Mouse (Mus musculus) urinary bladder, postnatal 14 days (tissue): ENCODE data around the gene Rabgap1.
A peak's percentile ranks its signal among the peaks of the same experiment; 100 is the strongest.

Experiments
- DNase-seq: peaks from one replicate; pipeline ENCODE4 v3.0.0; 2021; ENCODE audit warnings: low spot score

Gene Rabgap1

DNA sequence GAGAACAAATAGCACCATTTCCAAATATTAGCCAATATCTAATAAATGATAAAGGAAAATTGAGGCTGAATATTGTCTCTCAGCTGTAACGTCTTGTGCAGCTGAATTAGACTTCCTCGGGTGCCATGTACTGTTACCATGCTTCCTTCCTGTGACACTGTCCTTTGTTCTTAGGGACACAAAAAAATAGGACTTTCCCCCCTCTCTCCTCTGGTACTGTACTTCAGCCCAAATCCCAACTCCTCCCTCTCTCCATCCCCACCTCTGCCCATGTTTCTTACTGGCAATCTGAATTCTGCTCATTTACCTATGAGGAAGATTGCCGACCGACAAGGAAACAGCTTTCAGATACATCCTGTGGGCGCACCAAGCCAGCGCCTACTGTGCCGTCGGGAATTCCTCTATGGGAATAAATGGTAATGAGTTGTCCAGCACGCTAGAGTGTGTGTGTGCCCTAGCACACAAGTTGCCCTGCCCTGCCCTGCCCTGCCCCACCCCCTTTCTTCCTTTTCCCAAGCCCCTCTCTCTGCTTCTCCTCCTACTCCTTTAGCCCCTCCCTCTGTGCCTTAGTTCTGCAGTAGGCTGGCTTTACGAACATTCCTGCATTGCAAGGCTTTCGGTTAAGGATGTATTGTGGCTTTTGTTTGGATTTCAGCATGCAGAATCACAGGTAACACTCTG, 73.1 kb downstream of the Rabgap1 start, which contains the start of gene Gpr21:
Gene Gpr21 (plus strand): TSS at position 303 of the 681 bp plus-strand sequence.
- DNase-seq, result no peak

DNA sequence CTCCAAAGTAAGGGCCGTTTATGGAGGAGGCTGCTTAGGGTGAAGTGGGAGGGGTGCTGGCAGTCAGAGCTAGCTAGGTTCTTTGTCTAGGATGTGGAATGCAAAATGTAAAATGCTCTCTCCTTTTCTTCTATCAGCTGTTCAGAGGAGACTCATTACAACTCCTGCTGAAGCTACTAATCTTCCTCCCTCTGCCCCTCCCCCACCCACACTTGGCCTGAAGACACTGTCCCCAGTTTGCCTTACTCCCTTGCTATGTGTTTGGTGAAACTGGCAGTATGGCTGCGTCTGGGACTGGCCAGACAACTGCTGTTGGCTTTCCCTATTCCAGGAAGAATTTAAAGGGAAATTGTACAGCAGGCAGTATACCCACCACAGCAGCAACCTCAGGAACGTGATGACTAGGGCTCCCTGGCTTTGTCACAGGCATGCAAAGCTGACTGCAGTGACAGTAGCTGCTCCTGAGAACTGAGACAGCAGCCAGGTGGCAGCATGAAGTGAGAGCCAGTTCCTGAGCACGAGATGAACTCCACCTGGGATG, 73.9 kb downstream of the Rabgap1 start:
- no peak for DNase-seq

DNA sequence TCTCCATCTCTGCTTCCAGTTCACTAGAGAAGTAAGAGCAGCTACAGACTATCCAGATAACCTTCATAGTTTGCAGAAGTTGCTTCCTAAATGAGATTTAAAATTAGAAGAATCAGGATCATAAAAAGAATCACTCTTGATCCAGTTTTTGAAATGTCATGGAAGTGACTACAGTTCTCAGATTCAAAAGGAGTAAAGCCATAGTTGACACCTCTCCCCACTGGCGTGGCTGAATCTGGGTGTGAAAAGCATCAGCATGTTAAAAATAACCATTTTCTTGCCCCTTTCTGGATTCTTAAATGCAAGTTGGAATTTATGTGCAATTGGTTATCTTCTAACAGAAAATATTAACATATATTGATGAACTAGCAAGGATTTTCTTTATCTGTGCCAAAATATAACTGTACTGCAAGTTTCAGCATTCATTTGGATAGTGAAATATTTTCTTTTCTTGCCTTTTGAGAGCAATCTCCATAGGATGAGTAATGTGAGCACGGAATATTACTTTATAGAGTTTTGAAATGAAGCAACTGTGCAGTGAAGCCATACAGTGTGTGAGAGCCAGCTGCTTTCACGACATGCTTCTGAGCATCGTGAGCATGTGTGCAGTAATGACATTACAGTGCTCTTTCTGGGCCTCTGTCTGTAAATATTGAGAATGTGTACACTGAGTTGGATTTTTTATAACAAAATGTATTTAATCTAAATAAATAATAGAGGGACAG, 75.6 kb downstream of the Rabgap1 start:
- no peak for DNase-seq

DNA sequence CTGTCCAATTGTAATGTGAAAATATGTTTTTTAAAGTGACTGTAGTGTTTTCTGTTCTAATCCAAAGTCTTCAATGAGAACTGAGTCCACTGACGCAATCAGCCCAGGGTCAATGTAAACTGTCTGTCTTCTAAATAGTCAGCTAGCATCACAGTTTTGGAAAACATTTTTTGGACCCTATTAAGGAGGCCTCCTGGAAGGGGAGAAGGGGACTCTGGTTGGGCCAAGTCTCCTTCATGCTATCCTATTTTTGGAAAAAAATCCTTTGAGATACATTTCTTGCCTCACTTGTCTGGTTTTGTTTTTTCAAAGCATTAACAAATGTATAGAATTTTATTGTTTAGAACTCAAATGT, 76.2 kb downstream of the Rabgap1 start:
- DNase-seq, result no peak

DNA sequence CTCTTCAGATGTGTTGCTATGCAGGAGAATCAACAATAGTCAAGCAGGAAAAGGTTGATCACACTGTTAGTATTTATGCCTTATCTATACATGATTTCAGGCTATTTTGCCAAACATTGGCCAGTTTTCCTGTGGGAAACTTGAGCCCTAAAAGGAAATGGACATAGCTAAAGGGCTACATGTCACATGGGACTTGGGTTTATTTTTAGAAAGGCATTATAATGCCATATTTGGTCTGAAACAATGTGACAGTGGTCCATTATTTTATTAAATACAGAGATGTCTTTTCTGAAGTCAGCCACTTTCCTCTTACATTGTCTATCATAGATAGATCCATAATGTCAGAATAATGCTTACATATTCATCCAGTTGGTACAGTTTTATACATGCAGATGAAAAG, 84.5 kb downstream of the Rabgap1 start:
- no peak for DNase-seq

DNA sequence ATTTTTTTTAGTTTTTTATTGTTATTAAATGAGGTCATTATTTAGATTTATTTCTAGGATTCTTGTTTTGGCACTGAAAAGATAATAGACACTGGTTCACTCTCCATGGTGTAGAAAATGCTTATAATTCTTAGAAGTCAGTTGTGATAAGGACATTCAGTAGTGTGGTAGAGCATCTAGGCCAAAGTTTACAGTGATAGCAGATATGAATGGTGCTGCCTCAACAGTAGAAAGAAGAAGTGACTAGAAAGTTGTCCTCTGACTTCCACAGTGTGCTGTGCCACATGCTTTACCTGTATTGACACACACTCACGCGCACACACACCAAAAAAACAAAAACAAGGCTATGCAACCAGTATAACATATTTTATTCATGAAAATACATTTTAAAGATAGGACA, 86.3 kb downstream of the Rabgap1 start:
- DNase-seq, result no peak

DNA sequence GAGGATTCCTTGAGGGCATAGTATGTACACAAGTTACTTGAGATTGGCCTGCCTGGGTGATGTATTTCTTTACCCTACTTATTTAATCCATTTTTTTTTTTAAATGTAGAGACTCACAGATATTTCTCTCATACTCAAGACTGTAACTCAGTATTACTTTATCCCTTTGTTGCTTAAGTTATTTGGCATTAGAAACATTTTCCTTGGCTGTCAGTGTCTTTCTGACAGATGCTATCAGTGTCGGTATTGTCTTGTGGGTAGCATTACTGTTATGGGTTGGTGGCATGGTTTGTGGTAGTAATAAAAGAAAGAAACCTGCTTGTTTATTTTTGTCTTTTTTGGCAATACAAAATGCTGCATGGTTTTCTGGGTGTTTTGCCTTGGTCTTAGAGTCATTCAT, 87.7 kb downstream of the Rabgap1 start:
- no peak for DNase-seq

DNA sequence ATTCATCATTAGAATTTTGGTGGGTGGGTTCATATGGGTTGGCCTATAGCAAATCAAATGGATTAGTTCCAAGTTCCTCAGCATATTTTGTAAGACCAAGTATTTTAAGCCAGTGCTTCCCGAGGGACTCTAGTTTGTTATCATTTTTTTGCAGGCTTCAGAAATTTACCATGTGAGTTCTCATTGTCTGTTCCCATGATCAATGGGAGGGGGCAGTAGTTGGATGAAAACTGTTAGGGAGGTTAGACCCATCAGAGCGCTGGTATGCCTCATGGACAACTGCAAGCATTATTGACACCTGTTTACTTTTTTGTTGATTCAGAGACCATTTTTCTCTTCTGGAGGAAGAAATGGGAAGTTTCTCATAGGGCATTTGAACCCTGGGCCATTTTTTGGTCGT, 88.6 kb downstream of the Rabgap1 start:
- DNase-seq, result no peak

DNA sequence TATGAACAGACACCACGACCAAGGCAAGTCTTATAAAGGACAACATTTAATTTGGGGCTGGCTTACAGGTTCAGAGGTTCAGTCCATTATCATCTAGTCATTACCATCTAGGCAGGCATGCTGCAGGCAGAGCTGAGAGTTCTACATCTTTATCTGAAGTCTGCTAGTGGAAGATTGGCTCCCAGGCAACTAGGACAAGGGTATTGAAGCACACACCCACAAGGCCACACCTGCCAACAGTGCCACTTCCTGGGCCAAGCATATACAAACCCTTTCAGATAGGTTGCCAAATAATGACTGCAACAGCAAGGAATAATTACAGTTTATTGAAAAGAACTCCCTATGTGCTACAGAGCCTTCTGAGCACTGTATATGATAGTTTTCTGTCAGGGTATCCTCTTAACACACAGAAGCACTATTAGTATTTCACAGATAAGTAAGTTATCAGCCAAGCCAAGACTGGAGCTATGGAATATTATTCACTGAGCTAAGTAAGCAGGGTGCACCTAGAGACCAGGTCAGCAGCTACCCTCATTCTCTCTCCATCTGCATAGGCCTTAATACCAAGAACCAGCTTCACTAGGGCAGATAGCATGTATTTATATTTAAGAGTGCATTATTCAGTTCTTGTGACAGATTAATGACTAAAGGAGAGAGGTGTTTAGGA, 106.4 kb downstream of the Rabgap1 start:
- no peak for DNase-seq

DNA sequence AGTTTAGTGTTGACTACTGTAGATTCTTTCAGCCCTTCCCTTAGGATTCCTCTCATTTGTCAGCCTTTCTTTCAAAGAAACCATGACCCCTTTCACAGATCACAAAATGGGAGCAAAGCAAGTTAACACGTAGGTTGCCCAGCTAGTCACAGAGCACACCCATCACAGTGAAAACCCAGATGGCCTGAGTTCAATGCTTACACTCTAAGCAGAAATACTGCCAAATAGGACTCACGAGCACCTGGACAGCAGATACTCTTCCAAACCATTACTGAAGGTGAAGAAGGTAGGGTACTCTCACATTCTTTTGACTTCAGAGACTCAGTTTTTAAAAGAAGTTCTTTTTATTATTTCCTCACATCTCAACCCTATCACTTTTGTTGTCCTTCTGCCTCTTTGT, 113.3 kb downstream of the Rabgap1 start:
- DNase-seq, result no peak

DNA sequence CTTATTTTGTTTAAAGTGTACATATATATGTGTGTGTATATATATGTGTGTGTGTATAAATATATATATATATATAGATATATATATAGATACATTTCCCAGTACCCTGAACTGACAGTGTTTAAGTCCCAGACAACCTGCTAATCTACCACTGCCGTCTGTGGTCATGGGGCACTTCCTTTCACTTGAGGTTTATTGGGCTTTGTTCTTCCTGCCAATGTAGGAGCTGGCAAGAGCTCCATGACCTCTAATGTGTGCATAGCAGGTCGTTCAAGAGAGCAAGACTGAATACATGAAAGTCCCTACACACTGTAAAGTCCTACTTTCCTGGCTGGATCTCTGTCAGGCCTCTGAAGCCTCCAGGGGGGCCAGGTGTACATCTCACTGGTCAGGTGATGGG, 122.5 kb downstream of the Rabgap1 start:
- DNase-seq, result no peak

DNA sequence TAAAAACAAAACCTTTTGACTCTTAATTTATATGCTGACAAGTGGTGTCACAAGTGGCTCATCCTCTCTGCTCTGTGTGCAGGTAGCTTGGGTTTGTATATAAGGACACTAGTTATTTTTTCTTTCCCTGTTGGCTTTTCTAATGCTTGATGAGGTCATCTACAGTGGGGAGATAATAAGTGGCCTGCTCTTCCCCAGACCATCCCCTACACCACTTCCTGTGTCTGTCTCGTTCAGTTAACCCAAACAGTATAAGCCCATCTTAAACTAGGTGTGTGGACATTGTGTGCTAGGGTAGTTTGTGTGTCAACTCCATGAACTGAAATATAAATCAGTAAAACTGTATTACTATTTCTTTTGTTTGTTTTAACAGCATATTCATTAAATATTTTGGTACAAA, 123.0 kb downstream of the Rabgap1 start:
- no peak for DNase-seq

DNA sequence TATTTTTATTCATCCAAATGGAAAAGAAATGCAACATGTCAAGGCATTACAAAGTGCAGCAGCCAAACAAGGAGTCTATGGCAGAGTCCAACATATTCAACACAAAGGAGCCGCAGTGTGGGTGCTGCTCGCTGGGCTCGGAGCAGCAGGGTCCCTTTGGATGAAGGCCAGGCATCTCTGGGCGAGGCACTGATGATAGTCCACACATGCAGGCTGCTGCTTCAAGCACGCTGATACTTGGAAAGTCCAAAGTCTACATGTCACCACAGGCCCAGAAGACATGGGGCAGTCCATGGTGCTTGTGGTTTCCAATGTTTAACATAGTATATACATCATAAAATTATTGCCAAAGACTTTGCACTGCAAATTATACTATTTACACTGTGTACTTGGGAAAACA, 126.8 kb downstream of the Rabgap1 start:
- peak; percentile 56 for DNase-seq

DNA sequence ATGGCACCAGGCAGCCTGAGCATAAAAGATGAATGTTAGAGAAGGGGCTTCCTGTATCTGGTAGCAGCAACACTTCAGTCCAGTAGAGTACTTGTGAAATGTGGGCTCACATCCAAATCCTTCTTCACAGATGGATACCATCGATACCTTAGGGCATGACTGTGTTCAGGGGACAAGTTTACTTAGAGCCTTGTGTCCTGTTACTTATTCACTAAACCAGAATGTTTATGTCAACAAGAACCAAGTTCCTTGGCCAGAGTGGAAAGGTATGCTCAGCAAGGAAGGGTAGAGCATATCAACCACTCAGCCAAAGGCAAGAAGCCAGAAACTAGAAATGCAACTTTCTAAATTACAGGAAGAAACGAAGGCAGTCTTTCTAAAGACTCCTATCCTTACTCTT, 127.6 kb downstream of the Rabgap1 start:
- peak; percentile 29 for DNase-seq

DNA sequence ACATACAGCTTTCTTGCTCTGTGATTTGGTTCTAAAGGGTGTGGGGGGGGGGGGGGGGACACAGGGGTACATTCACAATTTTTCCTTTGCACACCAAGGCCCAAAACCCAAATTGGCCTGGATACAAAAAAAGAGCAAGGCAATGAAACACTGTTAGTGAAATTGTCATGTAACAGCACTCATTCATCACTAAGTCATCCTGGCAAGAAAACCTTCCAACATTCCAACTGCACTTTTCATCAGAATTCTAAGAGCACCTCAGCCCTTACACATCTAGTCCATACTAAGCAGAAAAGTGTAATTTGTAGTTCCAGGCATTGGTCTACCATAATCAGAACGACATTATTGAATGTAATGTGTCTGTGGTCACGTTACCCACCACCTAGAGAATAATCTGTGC, 129.1 kb downstream of the Rabgap1 start:
- DNase-seq, result no peak

DNA sequence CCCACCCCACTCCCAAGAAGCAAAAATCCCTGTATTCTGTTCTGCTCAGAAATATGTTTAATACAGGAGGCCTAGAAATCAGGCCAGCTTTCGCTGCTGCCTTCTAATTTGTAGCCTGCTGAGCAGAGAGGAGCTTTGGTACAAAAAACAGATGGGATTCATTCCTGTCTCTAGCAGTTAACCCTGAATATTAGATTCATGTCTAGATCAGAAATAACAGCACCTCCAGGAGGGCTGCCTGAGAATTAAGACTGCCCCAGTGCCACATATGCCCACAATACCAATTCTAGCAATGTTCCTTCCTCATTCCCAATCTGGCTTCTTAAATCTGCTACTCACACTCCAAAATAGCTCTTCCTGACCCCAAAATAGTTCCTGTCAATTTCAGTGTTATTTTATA, 133.6 kb downstream of the Rabgap1 start:
- no peak for DNase-seq

DNA sequence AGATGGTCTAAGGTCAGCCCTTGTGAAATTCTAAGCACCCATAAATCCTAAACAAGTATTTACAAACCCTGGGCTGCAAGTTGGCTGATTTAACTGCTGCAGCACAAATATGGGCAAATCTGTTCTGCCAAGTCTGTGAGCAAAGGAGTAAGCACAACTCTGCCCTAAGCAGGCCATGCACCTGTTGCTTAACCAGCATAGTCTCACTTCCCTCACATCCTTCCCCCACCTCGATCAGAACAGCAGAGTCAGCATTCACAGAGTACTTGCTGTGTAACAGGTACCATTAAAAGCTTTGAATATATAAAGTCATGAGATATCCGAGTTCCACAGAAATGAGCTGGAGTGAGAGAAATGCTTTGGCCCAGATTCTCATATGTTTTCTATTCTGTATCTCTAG, 135.1 kb downstream of the Rabgap1 start:
- DNase-seq, result no peak

DNA sequence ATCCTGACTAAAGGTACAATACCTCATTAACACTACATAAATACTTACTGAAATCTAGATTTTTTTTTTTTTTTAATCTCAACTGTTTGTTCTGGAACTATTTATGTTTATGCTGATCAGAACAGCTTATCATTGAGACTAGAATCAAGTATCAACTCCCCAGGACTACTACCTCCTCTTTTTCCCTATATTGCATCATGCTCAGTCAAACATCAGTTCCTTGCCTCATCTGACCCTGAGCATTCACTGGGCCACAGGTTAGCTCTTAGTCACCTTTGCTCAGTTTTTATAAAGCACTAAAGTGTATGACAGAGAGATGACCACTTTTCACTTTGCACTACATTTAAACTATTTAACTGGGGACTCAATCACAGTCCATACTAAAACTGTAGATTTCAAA, 144.8 kb downstream of the Rabgap1 start:
- DNase-seq, result no peak
